Mouse (Mus musculus): ENCODE measurements around the gene Fitm2. TPM values are rescaled to one million over a fixed set of nuclear protein-coding genes. Genes with fewer than 3 reads are reported as not detected.
"Not testable (repeated sequence)": the region's sequence is repeated elsewhere in the genome, so short reads cannot be mapped to it uniquely, and the experiment has no call there.

The Fitm2 gene
- polyA plus RNA-seq, 1 experiment from 2014 or later, result 4.7 TPM

DNA sequence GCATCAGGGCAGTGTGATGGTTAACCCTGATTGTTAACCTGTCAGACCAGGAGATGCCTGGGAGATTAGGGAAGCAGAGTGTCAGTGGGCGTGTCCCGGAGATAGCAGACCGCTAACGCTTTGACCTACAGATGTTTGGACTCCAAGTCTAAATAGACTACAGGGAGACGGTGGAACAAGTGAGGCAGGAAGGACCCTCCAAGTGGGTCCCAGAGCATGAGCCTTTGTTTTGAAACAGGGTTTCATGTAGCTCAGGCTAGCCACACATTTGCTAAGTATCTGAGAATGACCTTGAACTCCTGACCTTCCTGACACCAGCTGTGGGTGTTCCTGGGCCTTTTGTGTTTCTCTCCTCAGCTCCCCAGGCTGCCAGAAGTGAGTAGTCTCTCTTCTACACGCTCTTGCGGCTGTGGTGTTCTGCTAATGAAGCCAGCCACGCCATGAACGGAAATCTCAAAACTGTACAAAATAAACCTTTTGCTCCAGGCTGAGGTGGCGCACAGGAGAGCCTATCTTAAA lies 9.1 kb downstream of the Fitm2 start:
- ATAC-seq (ENCODE audit: low read depth), result no peak
- Histone ChIP-seq H3K9ac (no peak overlapping the region), H3K4me2 (no peak overlapping the region), H3K27ac (no peak overlapping the region), H3K4me3 (replicated peaks) (no peak overlapping the region), H3K36me3 (peaks cover 7% of the 10 kb centered on the region), H3K4me1 (replicated peaks) (peaks cover 13% of the 10 kb centered on the region; the same call in 1 of the 2 replicates), H3K9me3 (replicated peaks) (no peaks in the 10 kb centered on the region), H3K27me3 (peaks cover 16% of the 10 kb centered on the region)
- no peak for DNase-seq
- WGBS (ENCODE audit: insufficient replicate concordance), result 45% methylated on average over 10 of the region's 10 CpGs

DNA sequence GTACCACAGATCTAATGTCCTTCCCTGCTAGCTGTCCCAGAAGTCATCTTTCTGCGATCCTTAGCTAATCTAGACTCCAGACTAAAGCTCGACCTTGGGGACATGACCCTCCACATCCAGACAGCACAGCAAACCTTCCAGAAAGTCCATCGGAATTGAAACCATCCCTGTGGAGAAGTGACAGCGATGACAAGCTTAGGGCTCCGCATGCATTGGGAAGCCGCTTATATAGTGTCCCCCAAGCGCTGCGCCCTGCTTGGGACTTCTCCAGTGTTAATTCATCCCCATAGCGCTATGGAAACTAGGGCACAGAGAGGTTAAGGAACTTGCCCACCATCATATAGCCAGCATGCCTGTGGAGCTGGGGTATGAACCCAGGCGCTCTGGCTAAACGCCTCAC lies 9.6 kb downstream of the Fitm2 start:
- no peak overlapping the region for H3K9ac ChIP-seq
- H3K4me3 ChIP-seq (replicated peaks), result no peak overlapping the region
- WGBS (ENCODE audit: insufficient replicate concordance), result 67% methylated on average over 11 of the region's 11 CpGs

DNA sequence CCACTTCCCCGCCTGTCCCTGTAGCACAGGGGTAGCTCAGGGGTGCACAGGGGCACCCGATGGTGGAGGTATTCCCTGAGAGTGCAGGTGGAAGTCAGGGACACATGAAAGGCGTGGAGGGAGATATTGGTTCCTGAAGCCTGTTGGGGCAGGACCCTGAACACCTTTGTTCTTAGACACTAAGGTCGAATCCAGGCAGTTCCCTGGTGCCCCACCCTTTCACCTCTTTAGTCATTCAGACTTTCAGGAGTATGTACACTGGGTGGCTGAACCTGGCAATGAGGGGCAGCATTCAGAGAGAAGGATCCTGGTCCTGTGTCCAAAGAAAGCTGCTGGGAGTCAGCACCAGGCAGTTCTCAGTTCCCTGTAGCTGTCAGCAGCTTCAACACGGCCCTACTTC lies 10.0 kb downstream of the Fitm2 start:
- H3K9me3 ChIP-seq (replicated peaks), result no peaks in the 10 kb centered on the region
- no peak overlapping the region for H3K9ac ChIP-seq
- WGBS (ENCODE audit: insufficient replicate concordance), result 42% methylated on average over 5 of the region's 5 CpGs
- ATAC-seq (ENCODE audit: low read depth), result no peak
- no peak overlapping the region for H3K27ac ChIP-seq
- H3K4me2 ChIP-seq, result no peak overlapping the region
- DNase-seq, result no peak
- H3K4me1 ChIP-seq (replicated peaks), result peaks cover 13% of the 10 kb centered on the region; the same call in 1 of the 2 replicates
- H3K27me3 ChIP-seq, result peaks cover 25% of the 10 kb centered on the region
- no peaks in the 10 kb centered on the region for H3K36me3 ChIP-seq
- H3K4me3 ChIP-seq (replicated peaks), result no peak overlapping the region

More for the DNA sequence above, 9.6 kb downstream of the Fitm2 start:
- H3K4me1 ChIP-seq (replicated peaks), result peaks cover 13% of the 10 kb centered on the region; the same call in 1 of the 2 replicates
- no peak for ATAC-seq (ENCODE audit: low read depth)
- H3K27ac ChIP-seq, result no peak overlapping the region
- peaks cover 21% of the 10 kb centered on the region for H3K27me3 ChIP-seq
- no peaks in the 10 kb centered on the region for H3K9me3 ChIP-seq (replicated peaks)
- peaks cover 3% of the 10 kb centered on the region for H3K36me3 ChIP-seq
- no peak for DNase-seq
- H3K4me2 ChIP-seq, result no peak overlapping the region

DNA sequence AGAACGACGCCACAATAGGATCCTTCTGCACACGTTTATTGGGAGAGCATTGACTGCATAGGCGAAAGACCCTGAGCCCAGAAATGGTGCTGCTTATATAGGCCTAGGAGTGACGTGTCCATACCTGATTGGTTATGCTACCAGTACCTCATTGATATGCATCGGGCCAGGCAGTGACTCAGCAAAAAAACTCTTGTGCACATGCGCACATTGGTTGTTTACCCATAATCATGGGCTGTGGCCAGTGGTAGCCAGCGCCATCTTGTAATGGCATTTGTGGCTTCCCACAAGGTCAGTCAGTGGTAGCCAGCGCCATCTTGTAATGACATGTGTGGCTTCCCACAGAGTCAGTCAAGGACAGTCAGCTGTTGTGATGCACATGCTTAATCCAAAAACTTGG lies 11.1 kb downstream of the Fitm2 start:
- ATAC-seq (ENCODE audit: low read depth), result not testable (repeated sequence)
- H3K4me1 ChIP-seq (replicated peaks), result peaks cover 13% of the 10 kb centered on the region; the same call in 1 of the 2 replicates

DNA sequence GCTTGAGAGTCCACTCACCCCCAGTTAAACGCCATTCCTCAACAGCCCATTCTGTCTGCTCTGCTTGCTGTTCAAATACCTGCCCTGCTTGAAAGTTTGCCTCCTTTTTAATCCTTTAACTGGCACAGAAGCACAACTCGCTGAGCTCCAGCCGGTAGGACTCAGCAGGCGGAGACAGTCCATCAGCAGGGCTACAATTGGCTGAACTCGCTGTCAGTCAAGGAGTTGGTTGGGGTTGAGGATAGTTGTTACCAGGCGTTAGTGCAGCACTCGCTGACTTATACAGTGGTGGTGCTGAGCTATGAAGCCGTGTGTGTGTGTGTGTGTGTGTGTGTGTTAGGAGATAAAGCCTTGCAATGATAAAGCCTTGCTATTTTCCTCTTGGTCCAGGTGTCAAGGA lies 11.8 kb downstream of the Fitm2 start:
- 74% methylated on average over 8 of the region's 8 CpGs for WGBS (ENCODE audit: insufficient replicate concordance)
- H3K4me2 ChIP-seq, result no peak overlapping the region

More for the DNA sequence above, 11.1 kb downstream of the Fitm2 start:
- DNase-seq; H3K9me3 ChIP-seq (replicated peaks); H3K4me2 ChIP-seq; H3K36me3 ChIP-seq; H3K4me3 ChIP-seq (replicated peaks); H3K27ac ChIP-seq; H3K9ac ChIP-seq: not testable (repeated sequence)
- H3K27me3 ChIP-seq, result peaks cover 32% of the 10 kb centered on the region
- WGBS (ENCODE audit: insufficient replicate concordance), result 81% methylated on average over 9 of the region's 9 CpGs

DNA sequence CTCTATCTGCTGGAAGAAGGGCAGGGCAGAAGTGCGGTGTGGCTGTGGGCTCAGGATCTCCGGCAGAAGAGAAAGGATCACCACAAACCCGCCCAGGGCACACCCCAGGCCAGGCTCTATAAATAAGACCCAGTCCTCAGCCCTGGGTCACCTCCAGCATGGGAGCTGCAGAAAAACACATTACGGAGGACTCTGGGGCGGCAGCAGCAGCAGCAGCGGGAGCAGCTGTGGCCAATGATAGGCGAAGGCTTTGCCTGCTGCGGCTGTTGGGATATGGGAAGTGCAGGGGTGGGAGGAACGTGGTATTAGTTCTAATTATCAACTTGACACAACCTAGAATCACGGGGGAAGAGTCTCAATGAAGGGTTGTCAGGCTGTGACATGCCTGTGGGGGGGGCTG lies 13.0 kb downstream of the Fitm2 start:
- no peaks in the 10 kb centered on the region for H3K36me3 ChIP-seq
- no peaks in the 10 kb centered on the region for H3K9me3 ChIP-seq (replicated peaks)
- peaks cover 13% of the 10 kb centered on the region; the same call in 1 of the 2 replicates for H3K4me1 ChIP-seq (replicated peaks)
- H3K4me2 ChIP-seq, result no peak overlapping the region
- H3K27me3 ChIP-seq, result peaks cover 32% of the 10 kb centered on the region
- DNase-seq (no peak), ATAC-seq (ENCODE audit: low read depth) (no peak)
- H3K9ac ChIP-seq, result no peak overlapping the region
- WGBS (ENCODE audit: insufficient replicate concordance), result 36% methylated on average over 10 of the region's 10 CpGs
- no peak overlapping the region for H3K4me3 ChIP-seq (replicated peaks)
- no peak overlapping the region for H3K27ac ChIP-seq

More for the DNA sequence above, 11.8 kb downstream of the Fitm2 start:
- peaks cover 32% of the 10 kb centered on the region for H3K27me3 ChIP-seq
- H3K4me3 ChIP-seq (replicated peaks), result no peak overlapping the region
- H3K4me1 ChIP-seq (replicated peaks), result peaks cover 13% of the 10 kb centered on the region; the same call in 1 of the 2 replicates
- H3K27ac ChIP-seq, result no peak overlapping the region
- H3K36me3 ChIP-seq, result no peaks in the 10 kb centered on the region
- no peak for DNase-seq
- H3K9ac ChIP-seq, result no peak overlapping the region
- H3K9me3 ChIP-seq (replicated peaks), result no peaks in the 10 kb centered on the region
- ATAC-seq (ENCODE audit: low read depth), result no peak

DNA sequence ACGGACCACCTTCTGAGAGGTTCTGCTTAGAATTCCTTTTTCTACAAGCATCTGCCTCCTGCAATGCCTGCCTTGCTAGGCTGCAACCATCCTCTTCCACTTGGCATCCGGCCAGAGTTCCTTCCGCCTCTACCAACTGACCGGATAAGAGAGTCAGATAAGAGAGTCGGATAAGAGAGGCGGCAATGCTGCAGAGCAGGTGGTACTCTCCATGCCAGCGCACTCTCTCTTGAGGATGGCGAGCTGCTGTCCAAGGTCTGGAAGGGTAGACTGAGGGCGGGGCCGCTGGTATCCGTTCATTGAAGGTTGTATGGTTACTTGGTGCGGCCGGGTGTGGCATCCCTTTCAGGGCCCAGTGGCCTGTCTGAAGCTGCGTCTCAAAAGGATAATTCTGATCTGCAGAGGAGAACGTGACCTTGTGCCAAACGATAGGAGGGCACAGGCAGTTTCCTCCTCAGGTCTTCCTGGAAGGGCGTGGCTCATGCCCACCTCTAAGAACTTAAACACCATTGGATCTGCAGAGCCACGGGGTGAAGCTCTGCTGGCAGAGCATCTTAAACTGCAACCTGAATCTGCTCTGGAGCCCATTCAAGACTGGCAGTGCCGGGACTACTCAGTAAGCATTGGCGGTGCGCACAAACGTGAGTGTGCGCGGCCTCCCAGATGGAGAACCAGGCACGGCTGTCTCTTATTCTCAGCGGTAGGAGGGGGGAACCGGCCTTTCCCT lies 13.7 kb downstream of the Fitm2 start:
- no peak overlapping the region for H3K9ac ChIP-seq
- ATAC-seq (ENCODE audit: low read depth) (no peak), DNase-seq (no peak)
- no peak overlapping the region for H3K27ac ChIP-seq
- no peak overlapping the region for H3K4me3 ChIP-seq (replicated peaks)
- H3K4me2 ChIP-seq, result no peak overlapping the region
- H3K4me1 ChIP-seq (replicated peaks), result peaks cover 13% of the 10 kb centered on the region; the same call in 1 of the 2 replicates
- H3K27me3 ChIP-seq, result peaks cover 32% of the 10 kb centered on the region
- no peaks in the 10 kb centered on the region for H3K9me3 ChIP-seq (replicated peaks)
- no peaks in the 10 kb centered on the region for H3K36me3 ChIP-seq
- WGBS (ENCODE audit: insufficient replicate concordance), result 31% methylated on average over 27 of the region's 27 CpGs

DNA sequence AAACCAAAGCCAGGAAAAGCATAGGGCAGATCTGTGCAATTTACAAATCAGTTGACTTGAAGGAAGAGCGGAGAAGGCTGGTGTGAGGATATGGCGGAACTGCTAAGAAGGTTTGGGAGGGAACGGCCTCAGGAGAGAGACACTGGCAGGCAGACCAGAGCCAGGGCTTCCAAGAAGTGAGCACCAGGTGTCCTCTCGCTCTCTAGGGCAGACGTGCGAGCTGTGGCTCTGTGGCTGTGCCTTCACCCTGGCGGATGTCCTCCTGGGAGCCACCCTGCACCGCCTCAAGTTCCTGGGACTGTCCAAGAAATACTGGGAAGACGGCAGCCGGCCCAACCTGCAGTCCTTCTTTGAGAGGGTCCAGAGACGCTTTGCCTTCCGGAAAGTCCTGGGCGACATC lies 19.1 kb downstream of the Fitm2 start:
- Histone ChIP-seq H3K27me3 (peaks cover 16% of the 10 kb centered on the region), H3K9me3 (replicated peaks) (no peaks in the 10 kb centered on the region), H3K27ac (no peak overlapping the region), H3K4me2 (no peak overlapping the region), H3K9ac (no peak overlapping the region), H3K4me1 (replicated peaks) (no peaks in the 10 kb centered on the region), H3K4me3 (replicated peaks) (no peak overlapping the region), H3K36me3 (no peaks in the 10 kb centered on the region)
- no peak for ATAC-seq (ENCODE audit: low read depth)
- WGBS (ENCODE audit: insufficient replicate concordance), result 82% methylated on average over 13 of the region's 13 CpGs
- DNase-seq, result no peak

DNA sequence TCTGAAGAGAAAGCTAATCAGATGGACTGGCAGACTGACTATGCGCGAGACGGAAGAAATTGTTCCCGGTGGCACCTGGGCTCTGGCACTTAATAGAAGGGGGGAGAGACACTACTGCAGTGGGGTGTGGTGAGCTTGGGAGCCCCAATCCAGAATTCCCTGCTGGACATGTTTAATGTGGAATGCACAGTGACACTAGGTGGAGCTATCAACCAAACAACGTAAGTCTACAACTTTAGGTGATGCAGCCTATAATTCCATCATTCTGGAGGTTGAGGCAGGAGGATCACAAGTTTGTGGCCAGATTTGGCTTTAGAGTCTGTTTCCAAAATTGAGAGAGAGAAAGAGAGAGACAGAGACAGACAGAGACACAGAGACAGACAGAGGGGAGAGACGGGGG lies 19.7 kb downstream of the Fitm2 start:
- peaks cover 10% of the 10 kb centered on the region; the same call in 1 of the 2 replicates for H3K27me3 ChIP-seq
- no peak for DNase-seq
- no peak overlapping the region for H3K9ac ChIP-seq
- no peak overlapping the region for H3K4me2 ChIP-seq
- no peak overlapping the region for H3K27ac ChIP-seq
- H3K4me1 ChIP-seq (replicated peaks), result no peaks in the 10 kb centered on the region
- no peaks in the 10 kb centered on the region for H3K9me3 ChIP-seq (replicated peaks)
- no peak overlapping the region for H3K4me3 ChIP-seq (replicated peaks)
- ATAC-seq (ENCODE audit: low read depth), result no peak
- no peaks in the 10 kb centered on the region for H3K36me3 ChIP-seq
- 79% methylated on average over 6 of the region's 6 CpGs for WGBS (ENCODE audit: insufficient replicate concordance)

DNA sequence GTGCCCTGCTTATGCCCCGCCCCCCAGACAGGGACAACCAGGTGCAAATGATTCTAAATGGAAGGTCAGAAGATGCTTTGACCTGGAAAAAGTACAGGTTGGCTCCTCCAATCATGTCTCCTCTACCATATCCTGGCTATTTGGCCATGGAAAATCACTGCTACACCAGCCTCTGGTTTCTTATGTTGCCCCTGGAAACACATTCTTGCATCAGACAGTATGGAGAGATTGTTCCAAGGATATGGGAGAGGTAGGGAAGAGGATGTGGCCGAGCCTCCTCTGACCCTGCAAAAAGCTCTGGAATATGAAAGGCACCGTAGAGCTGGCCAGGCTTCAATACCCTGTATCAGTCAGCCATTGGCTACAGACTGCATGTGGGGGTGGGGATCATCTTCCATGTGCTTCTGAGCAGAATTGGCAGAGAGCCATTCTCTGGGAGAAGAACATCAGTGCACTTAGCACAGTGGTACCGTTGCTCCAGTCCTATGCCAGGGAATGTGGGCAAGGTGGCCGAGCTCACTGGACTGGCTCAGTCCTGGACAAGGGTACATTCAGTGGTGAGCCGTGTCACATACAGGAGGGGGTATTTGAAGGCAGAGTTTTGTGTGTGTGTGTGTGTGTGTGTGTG lies 21.6 kb downstream of the Fitm2 start:
- Histone ChIP-seq H3K9ac (no peak overlapping the region), H3K27ac (no peak overlapping the region), H3K27me3 (no peaks in the 10 kb centered on the region), H3K4me3 (replicated peaks) (no peak overlapping the region), H3K36me3 (no peaks in the 10 kb centered on the region), H3K4me1 (replicated peaks) (no peaks in the 10 kb centered on the region), H3K9me3 (replicated peaks) (no peaks in the 10 kb centered on the region), H3K4me2 (no peak overlapping the region)
- 45% methylated on average over 6 of the region's 6 CpGs for WGBS (ENCODE audit: insufficient replicate concordance)
- DNase-seq, result no peak
- no peak for ATAC-seq (ENCODE audit: low read depth)

DNA sequence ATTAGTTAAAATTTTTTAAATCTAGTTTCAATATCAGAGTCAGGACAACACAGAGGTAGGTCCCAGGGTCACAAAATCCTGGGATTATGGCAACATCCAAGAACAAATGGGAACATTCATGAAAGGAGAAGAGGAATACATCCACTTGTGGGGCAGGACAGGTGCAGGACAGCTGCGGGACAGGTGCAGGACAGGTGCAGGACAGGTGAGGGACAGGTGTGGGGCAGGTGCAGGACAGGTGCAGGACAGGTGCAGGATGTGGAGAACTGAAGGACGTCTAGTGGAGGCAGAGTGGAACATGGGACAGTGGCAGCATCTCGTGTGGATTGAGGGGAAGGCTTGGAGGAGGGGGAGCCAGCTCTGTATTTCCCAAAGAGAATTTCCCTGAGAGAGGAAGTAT lies 23.2 kb downstream of the Fitm2 start:
- H3K27ac ChIP-seq, result no peak overlapping the region
- no peaks in the 10 kb centered on the region for H3K4me1 ChIP-seq (replicated peaks)
- no peak overlapping the region for H3K4me2 ChIP-seq
- no peaks in the 10 kb centered on the region for H3K9me3 ChIP-seq (replicated peaks)
- 39% methylated on average over 3 of the region's 3 CpGs for WGBS (ENCODE audit: insufficient replicate concordance)
- DNase-seq (no peak), ATAC-seq (ENCODE audit: low read depth) (no peak)
- H3K4me3 ChIP-seq (replicated peaks), result no peak overlapping the region
- no peaks in the 10 kb centered on the region for H3K36me3 ChIP-seq
- H3K27me3 ChIP-seq, result no peaks in the 10 kb centered on the region
- H3K9ac ChIP-seq, result no peak overlapping the region
